Mouse (Mus musculus) B cell, adult 67 days (primary cell): ENCODE data around the gene Mink1. TPM values are rescaled to one million over a fixed set of nuclear protein-coding genes. Genes with fewer than 3 reads are reported as not detected.

ENCODE experiments used
- total RNA-seq, 2 experiments: library from RNA; stranded (reverse); gene quantifications; 4 replicates each; pipeline ENCODE4 v1.2.4; 2023

The Mink1 gene
- 10 to 100 TPM; 81.3 to 93.7 TPM for total RNA-seq

DNA sequence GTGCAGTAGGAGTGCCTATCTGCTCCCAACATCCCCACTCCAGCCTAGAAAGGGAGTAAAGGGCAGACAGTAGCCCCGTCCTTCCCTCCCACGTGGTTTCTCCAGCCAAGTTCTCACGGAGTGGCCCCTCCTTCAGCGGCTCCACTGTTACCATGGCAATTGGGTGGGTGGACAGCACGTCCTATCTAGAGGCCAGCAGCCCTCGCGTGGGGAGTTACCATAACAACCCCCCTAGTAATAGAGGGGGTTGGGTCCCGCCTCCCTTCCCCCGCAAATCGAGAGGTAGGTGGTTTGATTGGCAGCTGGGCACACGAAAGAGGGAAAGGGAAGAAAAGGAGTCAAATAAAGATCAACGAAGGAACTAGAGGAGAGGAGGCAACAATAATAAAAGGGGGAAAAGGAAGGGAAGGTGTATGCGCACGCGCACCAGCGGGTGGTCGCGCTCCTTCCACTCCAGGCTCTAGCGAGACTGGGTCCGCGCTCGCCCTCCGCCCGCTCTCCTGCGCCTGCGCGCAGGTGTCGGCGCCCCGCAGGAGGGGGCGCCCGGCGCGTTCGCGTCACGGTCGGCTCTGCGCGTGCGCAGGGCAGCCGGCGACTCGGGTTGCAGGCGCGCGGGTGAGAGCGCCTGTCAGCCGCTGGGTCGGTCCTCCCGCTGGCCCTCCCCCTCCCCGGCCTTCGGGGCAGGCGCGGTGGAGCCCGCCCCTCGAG is at the start of gene Mink1:
TSS of gene Mink1 (plus strand) at position 595 of the 708 bp plus-strand sequence.

GRCm38 (mm10) chr11:70514288-70514687 is 48.4 kb upstream of the Mink1 start, which contains the start of gene Vmo1:
TSS of gene Vmo1 (minus strand) at chr11:70514616.

GRCm38 (mm10) chr11:70518923-70519322 is 43.8 kb upstream of the Mink1 start, which contains the start of gene Gltpd2:
TSS of gene Gltpd2 (plus strand) at chr11:70519196.

GRCm38 (mm10) chr11:70525184-70525678 is 37.5 kb upstream of the Mink1 start, which contains the start of gene Psmb6:
TSS of gene Psmb6 (plus strand) at chr11:70525367.

DNA sequence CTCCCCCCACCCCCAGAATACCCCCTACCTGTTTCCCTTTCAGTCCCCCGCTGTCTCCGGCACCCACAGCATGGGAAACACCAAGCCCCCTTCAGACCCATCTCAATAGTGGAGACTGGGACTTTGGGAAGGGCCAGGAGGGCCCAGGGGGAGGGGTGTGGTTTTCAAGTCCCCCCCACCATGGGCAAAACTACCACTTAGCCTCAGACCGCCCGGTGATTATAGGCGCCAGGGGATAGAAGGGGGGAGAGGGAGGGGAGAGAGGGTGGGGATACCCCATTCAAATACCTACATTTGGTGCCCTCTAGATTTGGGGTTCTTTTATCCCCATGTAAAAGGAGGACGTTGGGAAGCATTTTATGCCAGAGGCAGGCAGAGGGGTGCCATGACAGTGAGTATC is 29.8 kb upstream of the Mink1 start, which contains the start of gene Gm40193:
TSS of gene Gm40193 (minus strand) at position 101 of the 400 bp plus-strand sequence.

GRCm38 (mm10) chr11:70539877-70540587 is 22.6 kb upstream of the Mink1 start, which contains the start of gene Pld2:
TSS of gene Pld2 (plus strand) at chr11:70540064.

DNA sequence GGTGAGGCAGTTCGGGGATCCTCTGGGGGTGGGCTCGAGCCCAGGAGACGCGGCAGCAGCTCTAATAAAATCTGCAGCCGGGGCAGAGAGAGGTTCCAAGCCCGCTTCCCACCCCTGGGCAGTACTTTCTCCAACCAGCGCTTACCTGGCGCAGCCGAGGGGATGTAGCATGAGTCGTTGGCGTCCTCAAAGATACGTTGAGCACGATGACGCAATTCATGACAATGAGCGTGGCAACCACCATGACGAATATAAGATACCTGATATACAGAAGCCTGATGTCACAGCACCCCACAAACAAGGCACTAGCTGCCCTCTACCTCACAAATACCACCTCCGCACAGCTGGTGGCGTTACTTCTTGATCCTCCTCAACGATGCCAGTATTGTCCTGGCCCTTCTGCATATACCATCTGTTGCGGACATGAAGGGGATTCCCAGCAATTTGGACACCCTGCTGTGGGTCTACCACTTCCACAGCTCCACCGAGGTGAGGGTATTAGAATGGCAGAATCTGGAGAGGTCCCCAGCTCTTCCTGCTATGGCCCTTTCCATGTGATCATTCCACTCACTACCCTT is 52.9 kb downstream of the Mink1 start, which contains the start of gene 4930544D05Rik:
TSS of gene 4930544D05Rik (plus strand) at position 333 of the 578 bp plus-strand sequence.

DNA sequence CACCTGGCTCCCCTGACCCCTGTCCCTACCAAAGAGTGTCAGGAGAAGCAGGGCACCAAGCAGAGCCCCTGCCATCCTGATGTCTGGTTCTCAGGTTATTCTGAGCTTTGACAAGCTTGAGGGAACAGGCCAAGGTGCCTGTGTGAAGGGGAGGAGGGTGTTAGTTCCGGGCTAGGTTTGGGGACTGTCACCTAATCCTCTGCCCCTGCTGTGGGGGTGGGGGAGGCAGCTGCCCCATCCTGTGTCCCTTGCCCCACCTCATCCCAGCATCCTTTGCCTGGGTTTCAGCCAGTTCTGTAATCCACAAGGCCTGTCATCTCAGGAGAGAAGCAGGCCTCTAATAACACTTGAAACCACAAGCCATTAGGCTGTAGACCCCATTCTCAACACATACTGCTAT is 56.4 kb downstream of the Mink1 start, which contains the start of gene Chrne:
TSS of gene Chrne (minus strand) at position 116 of the 400 bp plus-strand sequence.

DNA sequence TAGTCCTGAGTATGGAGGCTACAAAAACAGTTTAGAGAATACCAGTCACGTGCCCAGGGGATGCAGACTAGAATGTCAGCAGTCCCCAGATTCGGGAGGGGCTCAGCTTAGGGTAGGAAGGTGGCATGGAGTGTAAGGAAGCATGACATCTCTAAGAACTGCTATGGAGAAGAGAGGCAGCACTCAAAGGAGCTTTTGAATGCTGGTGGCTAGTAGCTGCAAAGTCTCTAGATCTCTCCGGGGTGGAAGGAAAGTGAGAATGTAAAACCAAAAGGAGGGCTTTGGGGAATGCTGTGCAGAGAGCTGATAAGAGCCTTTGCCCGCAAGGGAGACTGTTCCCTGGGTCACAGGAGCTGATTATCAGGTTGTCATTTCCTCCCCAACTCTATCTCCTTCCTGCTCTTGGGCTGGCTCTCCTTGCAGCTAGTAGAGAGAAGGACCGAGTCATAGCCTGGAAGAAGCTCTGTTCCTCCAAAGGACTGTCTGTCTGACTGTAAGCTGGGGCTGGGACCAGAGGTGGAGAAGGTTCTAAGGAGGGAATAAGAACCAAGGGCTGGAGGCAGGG is 76.1 kb downstream of the Mink1 start, which contains the start of gene Gp1ba:
TSS of gene Gp1ba (plus strand) at position 409 of the 565 bp plus-strand sequence.

GRCm38 (mm10) chr11:70646691-70647650 is 84.3 kb downstream of the Mink1 start, which contains the start of the genes Rnf167 and Slc25a11:
TSS of gene Rnf167 (plus strand) at chr11:70647235.
TSS of gene Slc25a11 (minus strand) at chr11:70647479.

GRCm38 (mm10) chr11:70654198-70654922 is 91.7 kb downstream of the Mink1 start, which contains the start of gene Pfn1:
TSS of gene Pfn1 (minus strand) at chr11:70654644.

DNA sequence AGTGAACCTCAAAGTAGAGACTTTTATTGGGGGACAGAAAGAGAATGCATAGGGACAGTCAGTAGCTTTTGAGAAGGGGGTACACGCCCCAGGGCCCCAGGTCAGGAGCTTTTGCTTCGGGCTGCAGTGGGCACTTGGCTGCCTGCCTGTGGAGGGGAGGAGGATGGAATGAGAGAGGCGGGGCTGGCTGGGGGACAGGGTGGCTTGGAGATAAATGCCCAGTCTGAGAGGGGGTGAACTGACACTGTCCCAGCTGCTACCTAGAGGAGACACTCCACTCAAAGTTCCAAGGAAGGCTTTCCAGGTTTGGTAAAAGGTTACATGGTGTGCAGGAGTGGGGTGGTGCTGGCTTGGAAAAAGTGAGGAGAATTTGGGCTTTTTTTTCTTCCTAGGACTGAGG is 94.3 kb downstream of the Mink1 start, which contains the start of gene Eno3:
TSS of gene Eno3 (plus strand) at position 239 of the 400 bp plus-strand sequence.

Other genes with a start within 250 kb of the Mink1 start
- gene Alox12e, start 240.3 kb upstream of the Mink1 start, total RNA-seq: not detected
- gene Alox15, start 210.8 kb upstream of the Mink1 start, total RNA-seq: not detected
- gene Pelp1, start 152.8 kb upstream of the Mink1 start, total RNA-seq: 10 to 100 TPM; 28.5 to 29.9 TPM
- 100 to 1,000 TPM; 112 to 124 TPM for gene Arrb2, start 130.2 kb upstream of the Mink1 start, total RNA-seq
- gene Med11, start 111.0 kb upstream of the Mink1 start, total RNA-seq: 10 to 100 TPM; 43.4 to 49.3 TPM
- under 1 TPM; 0.47 to 0.90 TPM for gene Zmynd15, start 103.4 kb upstream of the Mink1 start, total RNA-seq
- 1 to 10 TPM; 3.9 to 4.2 TPM for gene Cxcl16, start 102.9 kb upstream of the Mink1 start, total RNA-seq
- gene Tm4sf5, start 57.6 kb upstream of the Mink1 start, total RNA-seq: not detected
- gene Vmo1, start 48.3 kb upstream of the Mink1 start, total RNA-seq: not detected
- gene Gltpd2, start 43.7 kb upstream of the Mink1 start, total RNA-seq: not detected
- 100 to 1,000 TPM; 121 to 134 TPM for gene Psmb6, start 37.5 kb upstream of the Mink1 start, total RNA-seq
- gene Gm40193, start 29.9 kb upstream of the Mink1 start, total RNA-seq: not detected
- 1 to 10 TPM; 5.0 to 5.2 TPM for gene Pld2, start 22.8 kb upstream of the Mink1 start, total RNA-seq
- gene 4930544D05Rik, start 53.0 kb downstream of the Mink1 start, total RNA-seq: not detected
- gene Chrne, start 56.3 kb downstream of the Mink1 start, total RNA-seq: 1 to 10 TPM in 1 of 2 experiments, not detected in 1; 1.2 TPM
- gene Gp1ba, start 76.2 kb downstream of the Mink1 start, total RNA-seq: not detected
- 100 to 1,000 TPM; 242 to 251 TPM for gene Rnf167, start 84.4 kb downstream of the Mink1 start, total RNA-seq
- gene Slc25a11, start 84.6 kb downstream of the Mink1 start, total RNA-seq: 10 to 100 TPM; 69.1 to 77.2 TPM
- gene Pfn1, start 91.8 kb downstream of the Mink1 start, total RNA-seq: 1,000 to 10,000 TPM; 1,404 to 1,507 TPM
- 10 to 100 TPM; 36.4 to 41.4 TPM for gene Eno3, start 94.3 kb downstream of the Mink1 start, total RNA-seq
- gene Spag7, start 106.5 kb downstream of the Mink1 start, total RNA-seq: 10 to 100 TPM; 50.3 to 51.9 TPM
- 10 to 100 TPM; 68.6 to 69.9 TPM for gene Camta2, start 125.2 kb downstream of the Mink1 start, total RNA-seq
- 1 to 10 TPM; 2.0 to 2.2 TPM for gene Inca1, start 137.3 kb downstream of the Mink1 start, total RNA-seq
- 10 to 100 TPM; 33.4 to 36.3 TPM for gene Kif1c, start 137.7 kb downstream of the Mink1 start, total RNA-seq
- gene Zfp3, start 201.3 kb downstream of the Mink1 start, total RNA-seq: 1 to 10 TPM; 1.8 to 5.4 TPM
- gene Scimp, start 249.7 kb downstream of the Mink1 start, total RNA-seq: 10 to 100 TPM; 28.9 to 29.8 TPM